Mouse (Mus musculus) lung, embryonic 15.5 days (tissue): ENCODE data around the gene Eif4g3. TPM values are rescaled to one million over a fixed set of nuclear protein-coding genes. Genes with fewer than 3 reads are reported as not detected.

ENCODE experiments used
- ATAC-seq: fragments of 200-750 bp; cut with Nextera tagmentation; 2 replicates; pipeline ENCODE4 v1.8.0; 2017; ENCODE audit warnings: moderate number of reproducible peaks, borderline replicate concordance; ENCODE audit not compliant: low FRiP score, low TSS enrichment; ENCODE audit errors: extremely low read depth
- H3K27ac ChIP-seq: fragments of 300-500 bp; sonication (generic); 2 replicates; pipeline ENCODE4 v1.5.1; 2015; ENCODE audit warnings: moderate library complexity, mild to moderate bottlenecking, inconsistent platforms
- H3K27me3 ChIP-seq: fragments of 300-500 bp; sonication (generic); 2 replicates; pipeline ENCODE4 v1.6.1; 2015; ENCODE audit warnings: inconsistent platforms
- H3K36me3 ChIP-seq: fragments of 300-500 bp; sonication (generic); 2 replicates; pipeline ENCODE4 v1.6.1; 2015; ENCODE audit warnings: inconsistent platforms
- H3K4me1 ChIP-seq: fragments of 300-500 bp; sonication (generic); 2 replicates; pipeline ENCODE4 v1.6.1; 2015; ENCODE audit warnings: inconsistent platforms
- H3K4me2 ChIP-seq: fragments of 300-500 bp; sonication (generic); 2 replicates; pipeline ENCODE4 v1.6.1; 2015; ENCODE audit warnings: inconsistent platforms, mild to moderate bottlenecking, moderate library complexity
- H3K4me3 ChIP-seq: fragments of 300-500 bp; sonication (generic); 2 replicates; pipeline ENCODE4 v1.5.1; 2015; ENCODE audit warnings: mild to moderate bottlenecking, inconsistent platforms
- H3K9ac ChIP-seq: fragments of 300-500 bp; sonication (generic); 2 replicates; pipeline ENCODE4 v1.6.1; 2015; ENCODE audit warnings: inconsistent platforms
- H3K9me3 ChIP-seq: fragments of 300-500 bp; sonication (generic); 2 replicates; pipeline ENCODE4 v1.6.1; 2016; ENCODE audit warnings: inconsistent platforms
- WGBS: fragments of 180-500 bp; shearing (Covaris S2); methylation state at CpG from one replicate; pipeline ENCODE4 v1.1.7; 2015; 5-methylcytosine and 5-hydroxymethylcytosine counted together
- polyA plus RNA-seq: library from polyadenylated mRNA; unstranded; fragments of >200 nt; fragmentation: Nextera tagmentation; extraction: Ambion mirVana; gene quantifications from 2 replicates; pipeline ENCODE4 v1.2.1, GENCODE M21; 2015

The Eif4g3 gene
- polyA plus RNA-seq, 1 experiment from 2014 or later = 29.6 TPM

GRCm38 (mm10) chr4:138086949-138087348 is 94.1 kb downstream of the Eif4g3 start:
- Histone ChIP-seq H3K9ac (no peak overlapping the region), H3K4me3 (no peak overlapping the region), H3K9me3 (no peaks in the 10 kb centered on the region), H3K36me3 (peaks cover 33% of the 10 kb centered on the region; the same call in 1 of the 2 replicates), H3K27me3 (no peaks in the 10 kb centered on the region), H3K4me1 (peaks cover 7% of the 10 kb centered on the region; the same call in 1 of the 2 replicates), H3K27ac (peak overlapping the region; percentile 38), H3K4me2 (no peak overlapping the region)
- 66% methylated on average over 5 of the region's 5 CpGs for WGBS
- no peak for ATAC-seq

GRCm38 (mm10) chr4:138089512-138089911 is 96.7 kb downstream of the Eif4g3 start:
- H3K36me3 ChIP-seq = peaks cover 20% of the 10 kb centered on the region; the same call in 1 of the 2 replicates
- H3K27me3 ChIP-seq = no peaks in the 10 kb centered on the region
- no peak overlapping the region for H3K4me3 ChIP-seq
- 62% methylated on average over 2 of the region's 2 CpGs for WGBS
- no peaks in the 10 kb centered on the region for H3K9me3 ChIP-seq
- H3K9ac ChIP-seq = no peak overlapping the region
- peaks cover 7% of the 10 kb centered on the region; the same call in 1 of the 2 replicates for H3K4me1 ChIP-seq
- H3K27ac ChIP-seq = no peak overlapping the region
- no peak overlapping the region for H3K4me2 ChIP-seq
- no peak for ATAC-seq

GRCm38 (mm10) chr4:138091562-138092194 is 98.9 kb downstream of the Eif4g3 start:
- Histone ChIP-seq H3K4me1 (peaks cover under 1% of the 10 kb centered on the region; the same call in 1 of the 2 replicates), H3K4me3 (no peak overlapping the region), H3K4me2 (no peak overlapping the region), H3K27ac (no peak overlapping the region), H3K9ac (no peak overlapping the region), H3K27me3 (no peaks in the 10 kb centered on the region), H3K36me3 (peaks cover 10% of the 10 kb centered on the region; the same call in 1 of the 2 replicates), H3K9me3 (no peaks in the 10 kb centered on the region)
- no peak for ATAC-seq
- WGBS = 59% methylated on average over 7 of the region's 7 CpGs

- no peak overlapping the region for H3K9ac ChIP-seq
- WGBS = 79% methylated on average over 7 of the region's 7 CpGs
- no peaks in the 10 kb centered on the region for H3K4me1 ChIP-seq
- H3K9me3 ChIP-seq = no peaks in the 10 kb centered on the region
- H3K36me3 ChIP-seq = peaks cover 57% of the 10 kb centered on the region
- ATAC-seq = no peak
- H3K4me3 ChIP-seq = no peak overlapping the region
- no peak overlapping the region for H3K27ac ChIP-seq
- H3K27me3 ChIP-seq = no peaks in the 10 kb centered on the region
- no peak overlapping the region for H3K4me2 ChIP-seq
Observed at GRCm38 (mm10) chr4:138100456-138100855, 107.6 kb downstream of the Eif4g3 start.

- Histone ChIP-seq H3K9ac (no peak overlapping the region), H3K4me1 (no peaks in the 10 kb centered on the region), H3K9me3 (no peaks in the 10 kb centered on the region), H3K4me2 (no peak overlapping the region), H3K27ac (no peak overlapping the region), H3K4me3 (no peak overlapping the region), H3K36me3 (peaks cover 64% of the 10 kb centered on the region), H3K27me3 (no peaks in the 10 kb centered on the region)
- 64% methylated on average over 10 of the region's 10 CpGs for WGBS
- no peak for ATAC-seq
Observed at GRCm38 (mm10) chr4:138101795-138102194, 109.0 kb downstream of the Eif4g3 start.

- no peaks in the 10 kb centered on the region for H3K4me1 ChIP-seq
- no peak overlapping the region for H3K4me3 ChIP-seq
- H3K4me2 ChIP-seq = no peak overlapping the region
- H3K27me3 ChIP-seq = no peaks in the 10 kb centered on the region
- H3K9me3 ChIP-seq = no peaks in the 10 kb centered on the region
- H3K36me3 ChIP-seq = peaks cover 61% of the 10 kb centered on the region
- ATAC-seq = no peak
- 88% methylated on average over 3 of the region's 3 CpGs for WGBS
- H3K9ac ChIP-seq = no peak overlapping the region
- no peak overlapping the region for H3K27ac ChIP-seq
Observed at GRCm38 (mm10) chr4:138102413-138102812, 109.6 kb downstream of the Eif4g3 start.

- no peak overlapping the region for H3K4me3 ChIP-seq
- H3K4me1 ChIP-seq = no peaks in the 10 kb centered on the region
- no peak overlapping the region for H3K4me2 ChIP-seq
- no peak overlapping the region for H3K27ac ChIP-seq
- H3K9ac ChIP-seq = no peak overlapping the region
- H3K36me3 ChIP-seq = peaks cover 70% of the 10 kb centered on the region
- no peak for ATAC-seq
- H3K27me3 ChIP-seq = no peaks in the 10 kb centered on the region
- H3K9me3 ChIP-seq = no peaks in the 10 kb centered on the region
- 88% methylated on average over 3 of the region's 3 CpGs for WGBS
Observed at GRCm38 (mm10) chr4:138104967-138105366, 112.1 kb downstream of the Eif4g3 start.

GRCm38 (mm10) chr4:138107441-138108409 is 114.9 kb downstream of the Eif4g3 start:
- Histone ChIP-seq H3K9ac (no peak overlapping the region), H3K4me1 (no peaks in the 10 kb centered on the region), H3K27ac (no peak overlapping the region), H3K27me3 (no peaks in the 10 kb centered on the region), H3K4me2 (no peak overlapping the region), H3K4me3 (no peak overlapping the region), H3K36me3 (peaks cover 67% of the 10 kb centered on the region), H3K9me3 (no peaks in the 10 kb centered on the region)
- WGBS = 84% methylated on average over 7 of the region's 7 CpGs
- no peak for ATAC-seq

GRCm38 (mm10) chr4:138108541-138108940 is 115.7 kb downstream of the Eif4g3 start:
- H3K36me3 ChIP-seq = peaks cover 62% of the 10 kb centered on the region
- WGBS = 77% methylated on average over 2 of the region's 2 CpGs
- no peak for ATAC-seq

GRCm38 (mm10) chr4:138109332-138109731 is 116.5 kb downstream of the Eif4g3 start:
- Histone ChIP-seq H3K4me1 (no peaks in the 10 kb centered on the region), H3K9me3 (no peaks in the 10 kb centered on the region), H3K4me3 (no peak overlapping the region), H3K9ac (no peak overlapping the region), H3K4me2 (no peak overlapping the region), H3K27me3 (no peaks in the 10 kb centered on the region), H3K27ac (no peak overlapping the region), H3K36me3 (peaks cover 60% of the 10 kb centered on the region)
- 60% methylated on average over 3 of the region's 3 CpGs for WGBS
- ATAC-seq = no peak

More at GRCm38 (mm10) chr4:138108541-138108940, 115.7 kb downstream of the Eif4g3 start:
- Histone ChIP-seq H3K4me1 (no peaks in the 10 kb centered on the region), H3K9me3 (no peaks in the 10 kb centered on the region), H3K9ac (no peak overlapping the region), H3K27ac (no peak overlapping the region), H3K27me3 (no peaks in the 10 kb centered on the region), H3K4me2 (no peak overlapping the region), H3K4me3 (no peak overlapping the region)

- peaks cover 54% of the 10 kb centered on the region for H3K36me3 ChIP-seq
- no peak overlapping the region for H3K9ac ChIP-seq
- 69% methylated on average over 5 of the region's 5 CpGs for WGBS
- H3K4me2 ChIP-seq = no peak overlapping the region
- no peaks in the 10 kb centered on the region for H3K27me3 ChIP-seq
- no peak for ATAC-seq
- no peaks in the 10 kb centered on the region for H3K9me3 ChIP-seq
- H3K4me1 ChIP-seq = no peaks in the 10 kb centered on the region
- H3K27ac ChIP-seq = no peak overlapping the region
- no peak overlapping the region for H3K4me3 ChIP-seq
Observed at GRCm38 (mm10) chr4:138111858-138112257, 119.0 kb downstream of the Eif4g3 start.

GRCm38 (mm10) chr4:138119740-138120139 is 126.9 kb downstream of the Eif4g3 start:
- Histone ChIP-seq H3K4me3 (no peak overlapping the region), H3K36me3 (peaks cover 25% of the 10 kb centered on the region), H3K27ac (no peak overlapping the region), H3K27me3 (no peaks in the 10 kb centered on the region), H3K4me1 (no peaks in the 10 kb centered on the region), H3K9me3 (no peaks in the 10 kb centered on the region), H3K9ac (no peak overlapping the region), H3K4me2 (no peak overlapping the region)
- no peak for ATAC-seq
- WGBS = 59% methylated on average over 10 of the region's 10 CpGs
